ENCODE assay signal across 8 mouse cellular contexts in genomic region chr1:158654571-158655205, GRCm38 (mm10).
DNase-seq lines count a peak whose midpoint lies in the region; ATAC-seq and TF ChIP-seq lines count a peak whose summit lies in the region.

No protein-coding gene starts in this region.

- no peak overlapping the region for H3K27ac ChIP-seq in cerebellum, adult 2 months (ENCODE audit: insufficient read depth, low read length)
- H3K27ac ChIP-seq in lung, postnatal 0 days (ENCODE audit: low read length) = no peak overlapping the region
- H3K27ac ChIP-seq in intestine, embryonic 16.5 days (ENCODE audit: low read length) = no peak overlapping the region
- no peak overlapping the region for H3K27ac ChIP-seq in stomach, embryonic 14.5 days (ENCODE audit: low read length)

- ATAC-seq in lung, postnatal 0 days = peak; percentile 75
- ATAC-seq in intestine, embryonic 16.5 days = peak; percentile 81
- peak; percentile 75; the same call in 1 of the 2 replicates for ATAC-seq in stomach, embryonic 14.5 days (ENCODE audit: insufficient number of reproducible peaks, insufficient read depth, low FRiP score, low read depth)

- TF ChIP-seq POLR2A in cerebellum, adult 2 months (IDR thresholded peaks at IDR 0.05; ENCODE audit: borderline replicate concordance, insufficient read depth, low read length) = no peak

- DNase-seq in cerebellum, adult 2 months = peak in 1 of 2 experiments; percentile 28
- no peak for DNase-seq in cerebellum, postnatal 36 days
- DNase-seq in lung, postnatal 0 days (ENCODE audit: low spot score) = peak; percentile 68
- no peak for DNase-seq in lung, postnatal 4 days
- DNase-seq in left cerebral cortex, postnatal 36 days (ENCODE audit: low spot score in 2 of 2) = no peak
- no peak for DNase-seq in frontal cortex, postnatal 36 days (ENCODE audit: low spot score in 2 of 2)

- no peak overlapping the region for H3K4me3 ChIP-seq in cerebellum, adult 2 months (replicated peaks; ENCODE audit: insufficient read depth, low read depth, low read length)
- no peak overlapping the region for H3K4me3 ChIP-seq in lung, postnatal 0 days (ENCODE audit: low read depth, low read length)
- no peak overlapping the region for H3K4me3 ChIP-seq in intestine, embryonic 16.5 days (ENCODE audit: low read length)
- H3K4me3 ChIP-seq in stomach, embryonic 14.5 days (ENCODE audit: low read depth, low read length) = no peak overlapping the region

- H3K4me1 ChIP-seq in cerebellum, adult 2 months (ENCODE audit: control insufficient read depth, insufficient read depth, low read length) = no peaks in the 10 kb centered on the region
- H3K4me1 ChIP-seq in lung, postnatal 0 days (ENCODE audit: insufficient read depth, low read depth, low read length) = no peaks in the 10 kb centered on the region
- no peaks in the 10 kb centered on the region for H3K4me1 ChIP-seq in intestine, embryonic 16.5 days (ENCODE audit: control insufficient read depth, insufficient read depth, low read length)
- no peaks in the 10 kb centered on the region for H3K4me1 ChIP-seq in stomach, embryonic 14.5 days (ENCODE audit: control insufficient read depth, insufficient read depth, low read length)

- TF ChIP-seq EP300 in lung, postnatal 0 days (IDR thresholded peaks at IDR 0.05) = no peak

- H3K4me2 ChIP-seq in lung, postnatal 0 days (replicated peaks; ENCODE audit: low read depth, low read length) = no peak overlapping the region
- no peak overlapping the region for H3K4me2 ChIP-seq in intestine, embryonic 16.5 days (ENCODE audit: low read depth, low read length)
- no peak overlapping the region for H3K4me2 ChIP-seq in stomach, embryonic 14.5 days (replicated peaks; ENCODE audit: low read depth, low read length)

- WGBS in cerebellum, adult 2 months = 40% methylated on average over 3 of the region's 3 CpGs
- 38% methylated on average over 3 of the region's 3 CpGs for WGBS in lung, postnatal 0 days
- WGBS in intestine, embryonic 16.5 days = 38% methylated on average over 3 of the region's 3 CpGs
- 41% methylated on average over 3 of the region's 3 CpGs for whole genome bisulfite sequencing in stomach, embryonic 14.5 days

- no peak overlapping the region for H3K9ac ChIP-seq in lung, postnatal 0 days (replicated peaks; ENCODE audit: low read depth)
- no peak overlapping the region for H3K9ac ChIP-seq in intestine, embryonic 16.5 days (ENCODE audit: low read depth, low read length)
- no peak overlapping the region for H3K9ac ChIP-seq in stomach, embryonic 14.5 days (replicated peaks; ENCODE audit: low read depth, low read length)

- H3K36me3 ChIP-seq in lung, postnatal 0 days (ENCODE audit: insufficient read depth, low read length) = no peaks in the 10 kb centered on the region
- H3K36me3 ChIP-seq in intestine, embryonic 16.5 days (ENCODE audit: control insufficient read depth, insufficient read depth, low read length) = no peaks in the 10 kb centered on the region
- no peaks in the 10 kb centered on the region for H3K36me3 ChIP-seq in stomach, embryonic 14.5 days (ENCODE audit: control insufficient read depth, insufficient read depth, low read length)

- H3K9me3 ChIP-seq in lung, postnatal 0 days (ENCODE audit: low read length) = no peaks in the 10 kb centered on the region
- no peaks in the 10 kb centered on the region for H3K9me3 ChIP-seq in intestine, embryonic 16.5 days (ENCODE audit: control insufficient read depth, low read length)
- H3K9me3 ChIP-seq in stomach, embryonic 14.5 days (ENCODE audit: control insufficient read depth, low read depth, low read length) = no peaks in the 10 kb centered on the region

- TF ChIP-seq CTCF in cerebellum, adult 2 months (IDR thresholded peaks at IDR 0.05; ENCODE audit: borderline replicate concordance, insufficient read depth, low read depth, low read length) = peak; percentile 42; the same call in 1 of the 2 replicates
- TF ChIP-seq CTCF in lung, postnatal 0 days (IDR thresholded peaks at IDR 0.05) = peak; percentile 68

- intact Hi-C loops in left cerebral cortex, postnatal 36 days (cut with DNase I) = loop anchor here (1.0 to 10.0 kb wide), 6 partner anchors 110 to 1101 kb away; partner anchors contain the start of gene Brinp2

- no peaks in the 10 kb centered on the region for H3K27me3 ChIP-seq in cerebellum, adult 2 months (ENCODE audit: control insufficient read depth, insufficient read depth, low read length)
- no peaks in the 10 kb centered on the region for H3K27me3 ChIP-seq in lung, postnatal 0 days (replicated peaks; ENCODE audit: insufficient read depth, low read length)
- no peaks in the 10 kb centered on the region for H3K27me3 ChIP-seq in intestine, embryonic 16.5 days (replicated peaks; ENCODE audit: control insufficient read depth, insufficient read depth, low read length)
- H3K27me3 ChIP-seq in stomach, embryonic 14.5 days (ENCODE audit: control insufficient read depth, insufficient read depth, low read length) = no peaks in the 10 kb centered on the region
